Mouse (Mus musculus) testis, adult 2 months (tissue): ENCODE data around the gene Map3k1. TPM values are rescaled to one million over a fixed set of nuclear protein-coding genes. Genes with fewer than 3 reads are reported as not detected.

Experiments used
- H3K27ac ChIP-seq: fragments of 200-500 bp; 2 replicates; pipeline ENCODE4 v1.5.1; 2012; ENCODE audit warnings: low read depth, low read length; ENCODE audit not compliant: control insufficient read depth, insufficient read depth
- H3K27me3 ChIP-seq: fragments of 200-500 bp; 2 replicates; pipeline ENCODE4 v1.6.1; 2012; ENCODE audit warnings: mild to moderate bottlenecking, low read length, moderate library complexity; ENCODE audit not compliant: control insufficient read depth, insufficient read depth
- H3K36me3 ChIP-seq: fragments of 200-500 bp; 2 replicates; pipeline ENCODE4 v1.6.1; 2012; ENCODE audit warnings: mild to moderate bottlenecking, low read length; ENCODE audit not compliant: control insufficient read depth, insufficient read depth
- H3K4me1 ChIP-seq: fragments of 200-500 bp; 2 replicates; pipeline ENCODE4 v1.6.1; 2012; ENCODE audit warnings: low read length; ENCODE audit not compliant: control insufficient read depth, insufficient read depth
- H3K4me3 ChIP-seq: fragments of 200-500 bp; 2 replicates; pipeline ENCODE4 v1.5.1; 2012; ENCODE audit warnings: low read depth, mild to moderate bottlenecking, low read length, moderate library complexity, mixed read lengths; ENCODE audit not compliant: control insufficient read depth
- CTCF ChIP-seq: fragments of 200-500 bp; IDR thresholded peaks from 2 replicates; pipeline ENCODE4 v1.5.1; 2012; ENCODE audit warnings: low read depth, mild to moderate bottlenecking, inconsistent platforms, low read length, moderate library complexity; ENCODE audit not compliant: control insufficient read depth, insufficient read depth, insufficient replicate concordance
- POLR2A ChIP-seq: fragments of 200-500 bp; IDR thresholded peaks from 2 replicates; pipeline ENCODE4 v1.6.1; 2012; ENCODE audit warnings: low read depth, mild to moderate bottlenecking, inconsistent platforms, low read length, moderate library complexity; ENCODE audit not compliant: control insufficient read depth
- polyA plus RNA-seq: library from polyadenylated mRNA; depleted of rRNA; stranded (reverse); fragments of >200 nt; gene quantifications from 2 replicates; pipeline ENCODE4 v1.2.3, GENCODE M21; 2012

Gene Map3k1
- polyA plus RNA-seq, 1 experiment: 4.1 TPM

DNA sequence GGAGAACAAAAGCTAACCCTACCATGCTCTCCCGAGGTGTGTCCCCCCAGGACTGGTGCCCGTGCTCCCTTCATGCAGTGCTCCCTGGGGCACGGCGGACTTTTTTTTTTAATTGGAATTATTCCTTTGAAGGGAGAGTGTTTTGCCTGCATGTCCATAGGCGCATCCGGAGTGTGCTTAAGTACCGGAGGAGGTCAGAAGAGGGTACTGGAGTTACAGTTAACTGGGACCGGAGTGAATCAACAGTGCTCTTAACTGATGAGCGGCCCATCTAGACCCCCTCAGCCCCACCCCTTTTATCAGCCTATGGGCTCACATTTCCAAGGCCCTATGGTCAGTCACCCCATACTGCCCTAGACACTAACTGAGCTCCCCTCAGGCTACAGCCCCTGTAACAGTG, 19.9 kb downstream of the Map3k1 start:
- Histone ChIP-seq H3K4me1 (peaks cover 11% of the 10 kb centered on the region), H3K27ac (peak overlapping the region; percentile 61), H3K4me3 (no peak overlapping the region), H3K27me3 (no peaks in the 10 kb centered on the region), H3K36me3 (no peaks in the 10 kb centered on the region)
- TF ChIP-seq CTCF (no peak), POLR2A (no peak)

DNA sequence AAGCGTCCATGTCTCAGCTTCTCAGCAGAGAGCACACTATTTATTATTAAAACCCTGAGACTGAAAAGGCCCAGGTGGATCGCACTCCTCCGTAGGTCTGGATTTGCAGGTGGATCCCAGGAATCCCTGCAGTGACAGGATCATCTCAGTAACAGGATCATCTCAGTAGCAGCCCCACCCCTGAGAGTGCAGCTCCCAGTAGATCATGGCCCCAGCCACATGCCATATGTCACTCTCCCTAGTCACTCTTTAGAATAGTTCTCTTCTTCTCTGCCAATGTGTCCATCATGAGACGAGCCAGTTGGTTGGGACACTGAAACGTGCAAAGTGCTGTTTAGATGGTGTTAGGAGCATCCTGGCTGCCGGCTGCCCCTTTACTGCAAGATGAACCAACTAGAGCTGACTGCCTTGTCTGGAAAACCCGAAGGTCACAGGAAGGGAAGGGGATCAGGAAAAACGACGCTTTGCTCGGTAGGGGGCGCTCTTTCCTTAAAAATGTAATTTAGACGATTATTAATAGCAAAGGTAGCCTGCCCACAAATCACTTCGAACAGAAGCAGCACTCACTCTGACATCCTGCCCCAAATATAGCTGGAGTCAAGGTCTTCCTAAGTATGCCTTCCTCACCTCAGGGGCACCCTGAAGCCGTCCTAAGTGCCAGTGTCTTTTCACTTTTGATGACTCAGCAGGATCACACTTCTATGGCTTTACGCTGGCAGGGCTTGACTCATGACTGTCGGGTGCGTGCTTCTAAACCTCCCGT, 20.8 kb downstream of the Map3k1 start:
- H3K27ac ChIP-seq: peak overlapping the region; percentile 61
- no peaks in the 10 kb centered on the region for H3K36me3 ChIP-seq
- peak overlapping the region; percentile 7; the same call in 1 of the 2 replicates for H3K4me3 ChIP-seq
- no peaks in the 10 kb centered on the region for H3K27me3 ChIP-seq
- no peak for TF ChIP-seq POLR2A
- TF ChIP-seq CTCF: peak; percentile 41; the same call in 1 of the 2 replicates
- H3K4me1 ChIP-seq: peaks cover 11% of the 10 kb centered on the region

DNA sequence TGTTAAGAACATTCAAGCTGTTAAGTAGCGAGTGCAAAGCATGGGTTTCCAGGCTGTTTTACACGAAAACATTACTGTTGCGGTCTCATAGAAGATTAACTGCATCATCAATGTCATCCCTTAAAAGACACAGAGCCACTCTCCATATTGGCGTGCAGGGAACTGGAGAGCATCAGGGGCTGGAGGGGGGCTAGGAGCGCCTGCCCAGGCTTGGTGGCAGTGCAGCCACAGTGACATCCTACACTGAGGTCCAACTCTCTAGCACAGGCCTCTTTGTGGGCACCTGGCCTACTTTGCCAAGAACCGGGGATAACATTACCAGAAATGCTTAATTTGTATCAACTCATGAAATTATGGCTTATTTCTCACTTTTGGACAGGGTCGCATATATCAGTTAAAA, 22.2 kb downstream of the Map3k1 start:
- no peaks in the 10 kb centered on the region for H3K27me3 ChIP-seq
- no peak for TF ChIP-seq POLR2A
- TF ChIP-seq CTCF: no peak
- peaks cover 8% of the 10 kb centered on the region for H3K4me1 ChIP-seq
- H3K36me3 ChIP-seq: no peaks in the 10 kb centered on the region
- no peak overlapping the region for H3K4me3 ChIP-seq
- H3K27ac ChIP-seq: no peak overlapping the region

DNA sequence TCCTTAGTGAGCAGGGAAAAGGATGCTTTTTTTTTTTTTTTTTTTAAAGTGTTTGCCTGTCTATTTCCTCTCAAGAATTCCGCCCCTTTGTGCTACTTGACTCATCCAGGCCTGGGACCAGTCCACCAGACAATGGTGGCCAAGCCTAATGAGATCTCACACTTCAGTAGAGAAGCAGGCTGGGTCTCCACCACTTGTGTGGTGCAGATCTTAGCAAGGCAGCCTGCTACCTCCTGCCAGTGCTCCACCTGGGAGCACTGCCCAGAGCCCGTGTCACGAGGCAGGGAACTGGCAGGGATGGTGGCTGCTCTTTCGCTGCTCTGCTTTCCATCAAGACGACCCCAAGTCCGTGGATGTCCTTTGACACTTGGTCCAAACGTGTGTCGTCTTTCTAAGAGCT, 25.3 kb downstream of the Map3k1 start:
- TF ChIP-seq POLR2A (no peak), CTCF (no peak)
- Histone ChIP-seq H3K27me3 (no peaks in the 10 kb centered on the region), H3K4me3 (no peak overlapping the region), H3K27ac (no peak overlapping the region), H3K4me1 (peaks cover 4% of the 10 kb centered on the region), H3K36me3 (no peaks in the 10 kb centered on the region)

DNA sequence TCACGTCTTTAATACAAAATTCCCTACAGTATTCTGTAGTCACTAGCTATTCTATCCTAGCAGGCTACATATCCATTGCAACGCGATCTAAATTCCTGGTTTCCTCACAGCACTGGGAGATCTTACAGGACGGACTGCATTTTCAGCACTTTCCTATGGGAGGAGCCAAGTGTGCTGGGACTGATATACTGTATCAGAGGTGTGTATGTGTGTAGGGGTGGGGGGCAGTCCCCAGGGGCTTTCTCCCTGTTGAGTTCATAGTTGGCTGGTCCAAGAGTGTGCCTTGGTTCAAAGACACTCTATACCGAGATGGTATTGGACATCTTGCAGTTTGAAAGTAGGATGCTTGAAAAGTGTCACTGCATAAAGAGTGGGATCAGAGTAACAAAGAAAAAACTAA, 29.3 kb downstream of the Map3k1 start:
- Histone ChIP-seq H3K27me3 (no peaks in the 10 kb centered on the region), H3K4me1 (peaks cover 6% of the 10 kb centered on the region), H3K36me3 (no peaks in the 10 kb centered on the region), H3K27ac (no peak overlapping the region), H3K4me3 (no peak overlapping the region)
- no peak for TF ChIP-seq CTCF
- no peak for TF ChIP-seq POLR2A

DNA sequence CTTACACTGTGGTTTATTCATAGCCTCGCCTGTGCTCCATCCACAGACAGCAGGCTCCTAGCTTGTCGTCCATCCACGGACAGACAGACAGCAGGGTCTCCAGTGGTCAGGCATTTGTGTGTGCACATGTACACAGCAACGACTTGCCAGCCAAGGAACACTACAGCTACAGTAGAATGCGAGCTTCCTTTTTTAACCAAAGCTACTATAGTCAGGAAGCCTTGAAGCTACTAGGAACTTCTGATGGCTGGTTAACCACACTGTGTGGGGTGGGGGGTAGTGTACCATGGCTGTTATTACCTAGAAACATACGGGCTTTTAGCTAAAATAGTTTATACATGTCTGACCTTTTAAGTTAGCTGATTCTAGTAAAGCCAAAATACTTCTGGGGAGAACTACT, 30.2 kb downstream of the Map3k1 start:
- Histone ChIP-seq H3K4me3 (no peak overlapping the region), H3K4me1 (peaks cover 6% of the 10 kb centered on the region), H3K36me3 (no peaks in the 10 kb centered on the region), H3K27me3 (no peaks in the 10 kb centered on the region), H3K27ac (no peak overlapping the region)
- no peak for TF ChIP-seq POLR2A
- no peak for TF ChIP-seq CTCF

DNA sequence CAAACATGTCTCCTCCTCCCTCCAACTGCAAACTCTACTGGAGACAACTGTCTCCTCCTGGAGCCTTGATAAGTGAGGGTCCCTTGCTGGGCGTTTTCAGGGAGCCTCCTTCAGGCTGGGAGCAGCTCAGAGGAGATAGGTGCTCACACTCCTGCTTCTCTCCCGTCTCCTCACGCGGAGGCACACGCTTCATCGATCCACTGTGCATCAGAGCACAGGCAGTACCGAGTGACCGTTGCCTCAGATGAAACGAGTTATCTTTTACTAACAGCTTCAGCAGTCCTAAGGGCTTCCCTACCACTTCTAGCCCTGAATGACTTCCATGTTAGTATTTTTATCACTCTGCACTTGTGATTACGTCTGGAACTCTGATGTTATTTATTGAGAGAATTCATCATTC, 30.9 kb downstream of the Map3k1 start:
- TF ChIP-seq POLR2A: no peak
- TF ChIP-seq CTCF: no peak
- Histone ChIP-seq H3K4me1 (peaks cover 6% of the 10 kb centered on the region), H3K36me3 (no peaks in the 10 kb centered on the region), H3K4me3 (peak overlapping the region; percentile 7; the same call in 1 of the 2 replicates), H3K27ac (no peak overlapping the region; the same call in 1 of the 2 replicates), H3K27me3 (no peaks in the 10 kb centered on the region)
